Mouse (Mus musculus): Measurements from ENCODE around the gene Kdelr1. TPM values are rescaled to one million over a fixed set of nuclear protein-coding genes. Genes with fewer than 3 reads are reported as not detected.
"Not testable (repeated sequence)": the region's sequence is repeated elsewhere in the genome, so short reads cannot be mapped to it uniquely, and the experiment has no call there.

Kdelr1 gene
- total RNA-seq, 2 experiments from 2014 or later, result 73.5 to 74.7 TPM

DNA sequence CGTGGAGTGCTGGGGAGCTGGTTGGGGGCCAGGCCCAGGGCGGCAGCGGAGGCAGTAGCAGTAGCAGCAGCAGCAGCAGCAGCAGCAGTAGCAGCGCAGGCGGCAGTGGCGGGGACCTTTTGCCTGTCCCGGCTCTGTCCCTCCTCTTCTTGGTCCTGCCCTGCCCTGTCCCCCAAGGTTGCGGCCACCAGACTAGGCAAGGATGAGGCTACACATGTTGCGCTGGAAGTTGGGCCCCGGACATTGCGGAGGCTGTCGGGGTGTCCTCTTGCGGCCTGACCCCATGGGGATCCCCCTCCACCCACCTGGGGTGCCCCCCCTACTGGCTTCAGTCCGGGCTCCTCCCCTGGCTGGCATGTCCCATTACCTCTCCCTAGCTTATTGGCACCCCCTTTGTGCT, 2.8 kb upstream of the Kdelr1 start:
- DNase-seq, result peak; percentile 34

GRCm38 (mm10) chr7:45870282-45871058, 2.1 kb upstream of the Kdelr1 start:
- DNase-seq, result no peak

DNA sequence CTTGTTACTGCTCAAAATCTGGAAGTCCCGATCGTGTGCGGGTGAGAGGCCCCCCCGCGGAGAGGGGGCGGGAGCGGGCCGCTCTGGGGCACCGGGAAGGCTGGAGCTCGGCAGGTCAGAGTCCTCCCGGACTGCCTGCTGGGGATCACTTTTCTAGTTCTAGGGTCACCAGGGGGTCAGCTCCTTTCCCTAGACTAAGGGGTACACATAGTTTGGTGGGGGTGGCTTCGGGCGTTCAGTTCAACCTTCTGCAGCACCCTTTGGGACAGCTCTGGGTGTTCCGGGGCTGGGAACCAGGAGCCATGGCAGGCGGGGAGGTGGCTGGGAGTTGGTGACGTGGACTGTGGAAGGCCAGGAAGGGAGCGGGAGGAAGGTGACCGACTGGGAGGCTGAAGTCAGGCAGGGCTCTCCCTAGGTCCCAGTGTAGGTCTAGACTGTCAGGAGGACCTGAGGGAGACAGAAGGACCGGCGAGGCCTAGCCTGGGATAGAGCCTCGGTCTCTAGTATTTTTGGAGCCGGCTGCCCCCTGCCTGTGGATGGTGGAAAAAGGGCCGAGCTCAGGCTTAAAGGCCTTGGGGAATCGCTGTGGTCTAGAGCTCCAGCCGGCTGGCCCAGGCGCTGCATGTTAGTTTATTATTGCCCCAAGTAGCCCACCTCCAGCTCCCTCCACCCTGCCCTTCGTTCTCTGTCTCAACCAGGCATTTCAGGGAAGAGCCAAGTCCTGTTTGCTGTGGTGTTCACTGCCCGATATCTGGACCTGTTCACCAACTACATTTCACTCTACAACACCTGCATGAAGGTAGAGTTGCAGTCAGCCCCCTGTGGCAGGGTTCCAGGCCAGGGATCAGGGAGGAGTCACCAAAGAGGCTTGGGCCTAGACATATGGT, 732 bp downstream of the Kdelr1 start:
- DNase-seq, result peak; percentile 57

GRCm38 (mm10) chr7:45876895-45877294, 4.3 kb downstream of the Kdelr1 start:
- no peak for DNase-seq

- DNase-seq, result not testable (repeated sequence)
Measured at GRCm38 (mm10) chr7:45878278-45878677, 5.7 kb downstream of the Kdelr1 start, which contains the start of gene Grin2d. TSS of gene Grin2d (minus strand) at chr7:45878378.

DNA sequence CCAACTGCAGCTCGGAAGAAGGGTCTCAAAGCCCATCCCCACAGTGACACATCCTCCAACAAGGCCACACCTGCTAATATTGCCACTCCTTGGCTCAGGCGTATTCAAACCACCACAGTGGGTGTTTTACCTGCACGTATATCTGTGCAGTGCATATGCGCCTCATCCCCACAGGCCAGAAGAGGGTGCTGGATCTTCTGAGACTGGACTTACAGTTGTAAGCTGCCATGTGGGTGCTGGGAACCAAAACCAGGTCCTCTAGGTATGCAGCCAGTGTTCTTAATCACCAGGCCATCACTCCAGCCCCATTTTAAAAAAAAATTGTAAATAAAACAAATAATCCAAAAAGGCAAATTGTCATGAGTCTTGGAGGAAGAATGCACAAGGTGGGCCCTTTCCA, 8.0 kb downstream of the Kdelr1 start:
- no peak for DNase-seq

GRCm38 (mm10) chr7:45881011-45881410, 8.4 kb downstream of the Kdelr1 start:
- no peak for DNase-seq

DNA sequence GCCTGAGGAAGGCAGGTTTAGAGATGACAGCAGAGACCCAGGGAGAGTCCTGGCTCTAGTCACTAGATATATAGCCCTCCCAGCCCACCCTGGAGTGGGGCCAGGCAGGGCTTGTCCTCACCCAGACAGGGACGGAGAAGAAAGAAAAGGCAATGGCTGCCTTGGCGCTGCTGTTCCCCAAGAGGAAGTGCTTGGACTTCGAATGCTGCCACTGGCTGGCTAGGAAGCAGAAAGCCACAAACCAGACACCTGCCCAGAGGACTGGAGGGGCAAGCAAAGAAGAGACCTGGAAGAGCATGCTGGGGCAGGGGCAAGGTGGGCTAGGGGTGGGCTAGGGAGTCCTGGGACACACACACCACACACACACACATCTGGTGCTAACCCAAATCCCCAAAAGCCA, 14.7 kb downstream of the Kdelr1 start:
- no peak for DNase-seq

GRCm38 (mm10) chr7:45892651-45893050, 20.1 kb downstream of the Kdelr1 start:
- DNase-seq, result no peak

DNA sequence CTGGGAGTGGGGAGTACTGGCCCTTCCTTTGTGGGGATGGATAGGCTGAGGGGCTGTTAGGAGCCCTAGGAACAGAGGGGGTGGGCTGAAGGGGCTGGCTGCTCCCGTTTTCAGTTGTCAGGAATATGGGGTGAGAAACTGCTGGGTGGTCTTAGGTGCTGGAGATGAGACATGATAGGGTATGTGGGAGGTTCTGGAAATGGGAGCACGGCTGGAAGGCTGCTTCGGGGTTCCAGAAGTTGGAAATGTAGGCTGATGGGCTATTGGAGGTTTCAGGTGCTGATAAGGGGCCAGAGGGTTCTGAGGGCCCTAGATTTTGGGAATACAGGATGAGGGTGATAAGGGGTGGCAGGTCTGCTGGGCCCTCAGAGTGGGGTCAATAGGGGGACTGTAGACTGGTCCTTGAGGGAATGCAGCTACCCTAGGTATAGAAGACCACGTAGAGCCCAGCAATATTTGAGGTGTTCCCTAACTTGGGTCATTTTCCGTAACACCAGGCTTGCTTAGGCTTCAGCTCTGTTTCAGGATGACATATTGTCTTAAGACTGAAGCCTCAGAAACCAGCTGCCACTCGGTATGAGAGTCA, 23.5 kb downstream of the Kdelr1 start:
- no peak for DNase-seq

- DNase-seq, result peak; percentile 95
Measured at GRCm38 (mm10) chr7:45896517-45897257, 24.1 kb downstream of the Kdelr1 start, which contains the start of the genes Syngr4 and Tmem143. TSS of gene Syngr4 (minus strand) at chr7:45896714. TSS of gene Tmem143 (plus strand) at chr7:45896941.

DNA sequence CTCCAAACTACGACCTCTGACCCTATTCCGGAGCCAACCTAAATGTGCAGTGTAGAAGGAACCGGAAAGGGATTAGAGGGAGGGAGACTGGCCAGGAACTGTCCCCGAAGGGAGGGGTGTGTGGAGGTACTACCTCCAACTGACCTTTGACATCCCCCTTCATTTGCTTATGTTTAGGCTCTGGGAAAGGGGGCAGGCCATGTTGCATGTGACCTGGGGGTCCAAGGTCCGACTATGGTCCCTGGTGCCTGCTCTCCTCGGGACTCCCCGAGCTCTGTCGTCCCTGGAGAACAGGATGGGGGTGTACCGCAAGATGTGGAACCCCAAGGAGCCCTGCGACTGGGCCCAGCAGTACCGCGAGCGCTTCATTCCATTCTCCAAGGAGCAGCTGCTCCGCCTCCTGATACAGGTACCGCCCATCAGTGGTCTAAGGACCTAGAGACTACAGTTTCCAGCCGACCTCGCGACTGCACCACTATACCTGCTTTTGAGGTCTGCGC, 24.7 kb downstream of the Kdelr1 start:
- peak; percentile 35 for DNase-seq

- DNase-seq, result not testable (repeated sequence)
Measured at GRCm38 (mm10) chr7:45898125-45898524, 25.6 kb downstream of the Kdelr1 start.

DNA sequence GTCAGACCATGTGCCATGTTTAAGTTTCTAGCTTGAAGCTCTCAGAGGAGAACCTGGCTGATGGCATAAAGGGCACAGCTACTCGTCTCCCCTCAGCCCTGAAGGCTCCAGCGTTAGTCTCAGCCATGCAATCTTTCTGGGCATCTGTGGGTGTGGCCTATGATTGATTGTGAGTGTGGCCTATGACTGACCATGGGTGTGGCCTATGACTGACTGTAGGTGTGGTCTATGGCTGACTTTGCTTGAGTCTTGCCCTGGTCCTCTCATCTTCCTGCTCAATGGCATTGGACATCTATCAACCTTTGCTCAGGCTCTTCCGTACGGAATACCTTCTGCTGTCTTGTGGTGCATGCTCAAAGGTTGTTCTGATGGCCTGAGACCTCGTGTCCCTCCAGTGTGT, 29.0 kb downstream of the Kdelr1 start:
- no peak for DNase-seq

DNA sequence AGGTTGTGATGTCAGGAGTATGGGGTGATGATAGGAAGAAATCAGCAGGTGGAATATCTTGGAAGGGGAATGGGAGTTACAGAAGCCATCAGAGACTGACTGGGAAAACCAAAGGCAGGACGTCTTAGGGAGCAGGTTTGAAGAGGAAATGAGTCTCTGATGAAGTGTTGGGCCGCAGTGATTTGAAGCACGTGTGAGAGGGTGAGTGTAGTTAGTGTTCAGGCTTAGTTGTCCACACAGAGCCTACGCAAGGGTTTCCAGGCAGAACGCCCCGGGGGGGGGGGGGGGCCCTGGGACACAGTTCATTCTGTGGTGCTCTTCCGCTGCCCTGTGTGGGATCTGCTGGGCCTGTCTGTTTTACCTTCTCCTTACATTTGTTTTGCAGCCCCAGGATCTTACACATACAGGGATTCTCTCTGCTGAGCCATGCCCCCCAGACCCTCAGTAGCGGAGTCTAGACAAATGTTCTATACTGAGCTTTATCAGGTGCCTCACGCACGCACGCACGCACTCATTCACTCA, 30.0 kb downstream of the Kdelr1 start:
- DNase-seq, result no peak

GRCm38 (mm10) chr7:45906622-45907021, 34.0 kb downstream of the Kdelr1 start:
- DNase-seq, result no peak

DNA sequence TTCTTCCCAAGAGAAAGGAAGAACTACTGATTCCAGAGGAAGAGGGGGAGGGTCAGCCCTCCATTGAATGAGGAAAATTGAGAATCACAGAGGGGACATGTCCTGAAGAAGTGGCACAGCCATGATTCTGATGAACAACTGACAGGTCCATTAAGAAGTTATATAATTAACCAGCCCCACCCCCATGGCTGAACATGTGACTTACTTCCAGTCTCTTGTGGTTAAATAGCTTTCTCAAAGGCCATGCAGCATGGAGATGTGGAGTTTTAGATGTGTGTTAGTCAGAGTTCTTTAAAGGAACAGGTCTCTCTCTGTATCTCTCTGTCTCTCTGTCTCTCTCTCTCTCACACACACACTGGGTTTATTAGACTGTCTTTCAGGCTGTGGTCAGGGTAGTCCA, 35.8 kb downstream of the Kdelr1 start:
- no peak for DNase-seq

GRCm38 (mm10) chr7:45909145-45909544, 36.6 kb downstream of the Kdelr1 start:
- DNase-seq, result no peak

GRCm38 (mm10) chr7:45914067-45914466, 41.5 kb downstream of the Kdelr1 start:
- no peak for DNase-seq

DNA sequence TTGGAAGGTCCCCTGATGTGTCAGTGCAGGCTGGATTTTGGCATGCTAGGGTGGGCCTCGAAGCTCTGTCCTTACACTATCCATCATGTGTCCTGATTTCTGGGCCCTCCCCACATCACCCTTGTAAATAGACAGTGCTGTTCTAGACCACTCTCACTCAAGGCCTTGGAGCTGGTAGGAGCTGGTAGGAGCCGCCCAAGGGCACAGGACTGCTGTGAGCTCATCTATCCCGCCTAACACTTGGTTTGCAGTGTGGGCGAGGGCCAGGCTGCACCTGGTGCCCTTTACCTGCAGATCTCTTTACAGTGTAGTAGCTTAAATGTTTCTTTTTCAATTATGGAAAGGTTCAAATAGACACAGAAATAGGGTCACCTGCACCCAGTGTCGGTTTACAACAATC, 42.4 kb downstream of the Kdelr1 start:
- DNase-seq, result no peak

Data from gastrocnemius, postnatal 10 days (tissue).